Mouse (Mus musculus): Measurements from ENCODE around the gene Crisp1. TPM values are rescaled to one million over a fixed set of nuclear protein-coding genes. Genes with fewer than 3 reads are reported as not detected.

The Crisp1 gene
- not detected for total RNA-seq (2021)
- long read RNA-seq, experiment 1, result 0 reads
- long read RNA-seq, experiment 2, result 0 reads

DNA sequence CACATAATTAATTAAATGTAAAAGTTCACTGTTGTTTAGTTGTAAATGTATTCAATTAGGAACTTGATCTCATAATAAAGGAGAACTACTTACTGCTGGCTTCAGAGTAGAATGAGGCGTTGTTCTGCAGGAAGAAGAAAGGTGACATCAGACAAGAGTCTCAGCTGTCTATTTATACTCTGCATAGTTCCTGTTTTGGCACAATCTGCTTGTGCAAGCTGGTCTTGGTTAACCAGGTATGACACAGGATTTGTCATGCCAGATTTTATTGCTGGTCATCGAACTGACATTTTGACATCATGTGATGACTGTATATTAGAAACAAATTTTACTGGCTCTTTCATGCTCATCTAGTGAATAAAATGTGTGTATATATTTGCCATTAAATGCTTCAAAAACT, at the start of gene Crisp1:
TSS of gene Crisp1 (minus strand) at position 146 of the 400 bp plus-strand sequence.
- no peak for DNase-seq

GRCm38 (mm10) chr17:40342497-40343009, 23.5 kb upstream of the Crisp1 start:
- DNase-seq, result no peak

DNA sequence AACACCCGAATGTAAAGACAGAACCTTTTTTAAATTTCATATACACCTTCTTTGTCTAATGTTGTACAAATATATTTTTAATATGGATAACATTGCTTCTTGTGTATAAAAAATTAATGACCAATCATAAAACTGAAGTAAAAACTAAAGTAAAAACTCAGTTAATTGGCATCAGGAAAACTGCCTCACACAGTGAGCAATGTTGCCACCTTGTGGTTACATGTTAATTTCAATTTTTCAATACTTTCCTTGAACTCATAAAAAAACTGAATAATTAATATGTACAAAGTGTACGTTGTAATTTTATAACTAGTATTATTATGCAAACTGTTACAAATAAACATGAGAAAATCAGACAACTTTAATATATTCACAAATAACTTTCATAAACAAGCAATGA, 33.6 kb downstream of the Crisp1 start:
- no peak for DNase-seq

DNA sequence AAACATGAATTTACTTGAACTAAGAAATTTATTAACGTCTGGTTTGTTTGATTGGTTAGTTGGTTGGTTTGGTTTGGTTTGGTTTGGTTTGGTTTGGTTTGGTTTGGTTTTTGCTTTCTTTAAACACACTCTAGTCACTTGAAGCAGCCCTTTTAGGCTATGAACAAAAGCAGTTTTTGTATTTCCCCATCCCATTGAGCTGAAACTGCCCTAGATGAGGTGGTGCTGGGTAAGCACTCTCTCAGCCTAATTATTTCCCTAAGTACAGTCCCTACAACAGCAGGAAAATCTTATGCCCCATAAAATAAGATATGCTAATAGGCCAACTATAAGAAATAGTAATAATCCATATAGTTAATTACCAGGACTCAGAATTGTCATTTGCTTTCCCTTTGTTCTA, 43.5 kb downstream of the Crisp1 start:
- DNase-seq, result no peak

GRCm38 (mm10) chr17:40274906-40275470, 44.0 kb downstream of the Crisp1 start:
- no peak for DNase-seq

- no peak for DNase-seq
Measured at GRCm38 (mm10) chr17:40252487-40252886, 66.5 kb downstream of the Crisp1 start.

Other genes starting within 250 kb of the Crisp1 start
- not detected for gene AC192777.2, start 223.8 kb downstream of the Crisp1 start, total RNA-seq (2021)
- not detected for gene Pgk2, start 110.6 kb downstream of the Crisp1 start, total RNA-seq (2021)
- not detected for gene Crisp3, start 76.9 kb downstream of the Crisp1 start, total RNA-seq (2021)
- not detected for gene Esp8, start 200.8 kb upstream of the Crisp1 start, total RNA-seq (2021)
- not detected for gene Esp6, start 242.3 kb upstream of the Crisp1 start, total RNA-seq (2021)

Measured in adrenal gland, postnatal 10 days (tissue).